ENCODE assay signal across 8 mouse cellular contexts in the genomic region with DNA sequence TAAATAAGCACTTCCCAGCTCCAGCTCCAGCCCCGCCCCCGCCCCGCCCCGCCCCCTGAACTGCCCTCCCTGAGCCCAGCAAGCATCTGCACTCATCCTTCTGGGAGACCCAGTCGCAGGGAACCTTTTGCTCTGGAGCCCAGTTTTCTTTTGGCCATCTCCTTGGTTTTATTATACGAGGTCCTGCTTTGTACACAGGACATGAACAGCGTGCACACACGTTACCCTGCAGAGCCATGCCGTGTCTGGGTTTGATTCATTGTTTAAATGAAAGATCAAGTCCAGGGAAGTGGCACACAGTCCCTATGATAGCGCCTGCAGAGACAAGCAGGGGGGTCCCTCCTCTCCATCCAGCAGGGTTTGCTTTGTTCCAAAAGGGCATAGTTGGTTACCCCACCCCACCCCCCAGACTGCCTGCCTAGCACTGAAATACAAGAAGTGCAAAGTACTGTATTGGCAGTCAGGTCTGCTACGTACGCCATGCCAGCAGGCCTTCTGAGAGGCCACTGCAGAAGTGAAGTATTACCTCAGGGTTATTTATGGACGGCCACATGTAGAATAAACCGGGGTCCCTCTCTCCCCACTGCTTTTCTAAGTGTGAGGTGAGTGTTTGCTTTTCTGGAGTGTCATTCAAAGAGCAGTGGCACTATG. TPM values are rescaled to one million over a fixed set of nuclear protein-coding genes. Genes with fewer than 3 reads are reported as not detected.
A peak's percentile ranks its signal among the peaks of the same experiment; 100 is the strongest.
DNase-seq lines count a peak whose midpoint lies in the region; ATAC-seq and TF ChIP-seq lines count a peak whose summit lies in the region.

No protein-coding gene starts in this region.

- H3K27ac ChIP-seq in heart, embryonic 14.5 days (replicated peaks in 1 of 2; ENCODE audit: control insufficient read depth in 1 of 2, insufficient read depth in 1 of 2, low read depth in 2 of 2, low read length in 2 of 2), result no peak overlapping the region
- H3K27ac ChIP-seq in forebrain, embryonic 12.5 days, result no peak overlapping the region
- H3K27ac ChIP-seq in lung, embryonic 14.5 days (ENCODE audit: low read depth), result peak overlapping the region; percentile 79
- H3K27ac ChIP-seq in neural tube, embryonic 14.5 days (ENCODE audit: low read depth, low read length), result peak overlapping the region; percentile 30; the same call in 1 of the 2 replicates

- no peaks in the 10 kb centered on the region for H3K36me3 ChIP-seq in heart, embryonic 14.5 days (ENCODE audit: control insufficient read depth, insufficient read depth, low read length)
- H3K36me3 ChIP-seq in forebrain, embryonic 12.5 days (replicated peaks), result no peaks in the 10 kb centered on the region
- no peaks in the 10 kb centered on the region for H3K36me3 ChIP-seq in lung, embryonic 14.5 days (ENCODE audit: insufficient read depth)
- no peaks in the 10 kb centered on the region for H3K36me3 ChIP-seq in neural tube, embryonic 14.5 days (ENCODE audit: control insufficient read depth, insufficient read depth, low read length)

- H3K4me3 ChIP-seq in heart, embryonic 14.5 days (ENCODE audit: control insufficient read depth in 1 of 2, insufficient read depth in 1 of 2, low read depth in 1 of 2, low read length in 2 of 2), result no peak overlapping the region
- H3K4me3 ChIP-seq in forebrain, embryonic 12.5 days (replicated peaks), result no peak overlapping the region
- no peak overlapping the region for H3K4me3 ChIP-seq in lung, embryonic 14.5 days (ENCODE audit: low read depth, low read length)
- no peak overlapping the region for H3K4me3 ChIP-seq in neural tube, embryonic 14.5 days (ENCODE audit: low read depth, low read length)

- H3K4me2 ChIP-seq in heart, embryonic 14.5 days (ENCODE audit: low read length), result peak overlapping the region; percentile 40
- H3K4me2 ChIP-seq in forebrain, embryonic 12.5 days, result peak overlapping the region; percentile 25
- peak overlapping the region; percentile 39 for H3K4me2 ChIP-seq in lung, embryonic 14.5 days
- no peak overlapping the region for H3K4me2 ChIP-seq in neural tube, embryonic 14.5 days (ENCODE audit: low read depth, low read length)

- DNase-seq in heart, postnatal 4 days, result no peak
- DNase-seq in lung, embryonic 14.5 days, result peak; percentile 66
- DNase-seq in thymus, postnatal 25 days, result no peak
- no peak for DNase-seq in kidney, adult 9 months

- H3K4me1 ChIP-seq in heart, embryonic 14.5 days (ENCODE audit: control insufficient read depth in 2 of 2, insufficient read depth in 2 of 2, low read length in 2 of 2), result peaks cover 4 to 11% of the 10 kb centered on the region in 2 experiments; a peak in 3 of 4 replicates
- H3K4me1 ChIP-seq in forebrain, embryonic 12.5 days, result peaks cover 26% of the 10 kb centered on the region
- 0 out of 2 replicates have a peak, but pooled peaks cover 9% of the 10 kb centered on the region for H3K4me1 ChIP-seq in lung, embryonic 14.5 days (ENCODE audit: insufficient read depth)
- peaks cover 21% of the 10 kb centered on the region; the same call in 1 of the 2 replicates for H3K4me1 ChIP-seq in neural tube, embryonic 14.5 days (ENCODE audit: control insufficient read depth, insufficient read depth, low read length)

- no peaks in the 10 kb centered on the region for H3K9me3 ChIP-seq in heart, embryonic 14.5 days (ENCODE audit: control insufficient read depth, low read length)
- H3K9me3 ChIP-seq in forebrain, embryonic 12.5 days, result no peaks in the 10 kb centered on the region
- H3K9me3 ChIP-seq in lung, embryonic 14.5 days (ENCODE audit: low read depth, low read length), result no peaks in the 10 kb centered on the region
- no peaks in the 10 kb centered on the region for H3K9me3 ChIP-seq in neural tube, embryonic 14.5 days (ENCODE audit: control insufficient read depth, low read length)

- no peak for TF ChIP-seq CTCF in lung, embryonic 14.5 days (IDR thresholded peaks at IDR 0.05; ENCODE audit: low read depth)

- H3K27me3 ChIP-seq in heart, embryonic 14.5 days (ENCODE audit: control insufficient read depth, insufficient read depth, low read length), result no peaks in the 10 kb centered on the region
- no peaks in the 10 kb centered on the region for H3K27me3 ChIP-seq in forebrain, embryonic 12.5 days
- no peaks in the 10 kb centered on the region for H3K27me3 ChIP-seq in lung, embryonic 14.5 days (ENCODE audit: insufficient read depth, low read length)
- H3K27me3 ChIP-seq in neural tube, embryonic 14.5 days (ENCODE audit: control insufficient read depth, insufficient read depth, low read length), result no peaks in the 10 kb centered on the region

- 7% methylated on average over 14 of the region's 14 CpGs for WGBS in heart, embryonic 14.5 days
- 14% methylated on average over 14 of the region's 14 CpGs for WGBS in forebrain, embryonic 12.5 days
- 6% methylated on average over 14 of the region's 14 CpGs for WGBS in lung, embryonic 14.5 days
- 5% methylated on average over 14 of the region's 14 CpGs for WGBS in neural tube, embryonic 14.5 days

- H3K9ac ChIP-seq in heart, embryonic 14.5 days (ENCODE audit: low read length), result no peak overlapping the region
- no peak overlapping the region for H3K9ac ChIP-seq in forebrain, embryonic 12.5 days
- H3K9ac ChIP-seq in lung, embryonic 14.5 days, result no peak overlapping the region
- no peak overlapping the region for H3K9ac ChIP-seq in neural tube, embryonic 14.5 days (replicated peaks; ENCODE audit: low read depth, low read length)

- ATAC-seq in heart, embryonic 14.5 days (ENCODE audit: insufficient number of reproducible peaks, insufficient read depth, low FRiP score, low read depth), result peak; percentile 39; the same call in 1 of the 2 replicates
- peak; percentile 37; the same call in 1 of the 2 replicates for ATAC-seq in forebrain, embryonic 12.5 days (ENCODE audit: low FRiP score)
- peak; percentile 91 for ATAC-seq in lung, embryonic 14.5 days (ENCODE audit: insufficient read depth)
- peak; percentile 57 for ATAC-seq in neural tube, embryonic 14.5 days (ENCODE audit: low read depth)
- no peak for ATAC-seq in activated CD4-positive, CD25-positive, alpha-beta regulatory T cell, adult 4 months

RNA-seq across cellular contexts. Expression of gene Sh3rf3, which starts 41.5 kb away (rescaled TPM):
- polyA plus RNA-seq in heart, embryonic 14.5 days (2014; fragmentation: Nextera tagmentation; extraction: Ambion mirVana), result 0.23 and 0.65 TPM in 2 replicates
- total RNA-seq in heart, postnatal 4 days (2021), result 1 to 10 TPM; 1.5 to 1.8 TPM
- polyA plus RNA-seq in forebrain, embryonic 12.5 days (2016; fragmentation: Nextera tagmentation; extraction: Ambion mirVana), result 3.1 and 3.8 TPM in 2 replicates
- 2.1 and 3.3 TPM in 2 replicates for polyA plus RNA-seq in lung, embryonic 14.5 days (2014; fragmentation: Nextera tagmentation; extraction: Ambion mirVana)
- 4.7 TPM in 2 replicates for polyA plus RNA-seq in neural tube, embryonic 14.5 days (2014; fragmentation: Nextera tagmentation; extraction: Ambion mirVana)
- polyA plus RNA-seq in activated CD4-positive, CD25-positive, alpha-beta regulatory T cell, adult 4 months (2017; shearing (Covaris generic)), result not detected

Comparison
In these comparisons a context has a peak if more than half of its experiments do, and no peak if none do; other contexts are left out.
1. H3K27ac ChIP-seq: peak in lung, embryonic 14.5 days (single experiment) and neural tube, embryonic 14.5 days (single experiment); none in heart, embryonic 14.5 days (0 of 2) and forebrain, embryonic 12.5 days (single experiment).